Mouse (Mus musculus) c-Kit-negative CD71-positive TER-119-positive erythroid progenitor cells, embryonic 14.5 days (primary cell): Measurements from ENCODE around the gene Zfp385b.

Experiments used
- DNase-seq: peaks from one replicate; pipeline ENCODE4 v3.0.0-alpha.2; 2013; ENCODE audit warnings: low read depth, low spot score

Gene Zfp385b

GRCm38 (mm10) chr2:77518693-77519092 is 300.7 kb downstream of the Zfp385b start:
- no peak for DNase-seq

- no peak for DNase-seq
These were observed 302.8 kb downstream of the Zfp385b start for GRCm38 (mm10) chr2:77516606-77517005.

GRCm38 (mm10) chr2:77515654-77516053 is 303.8 kb downstream of the Zfp385b start:
- DNase-seq = no peak

DNA sequence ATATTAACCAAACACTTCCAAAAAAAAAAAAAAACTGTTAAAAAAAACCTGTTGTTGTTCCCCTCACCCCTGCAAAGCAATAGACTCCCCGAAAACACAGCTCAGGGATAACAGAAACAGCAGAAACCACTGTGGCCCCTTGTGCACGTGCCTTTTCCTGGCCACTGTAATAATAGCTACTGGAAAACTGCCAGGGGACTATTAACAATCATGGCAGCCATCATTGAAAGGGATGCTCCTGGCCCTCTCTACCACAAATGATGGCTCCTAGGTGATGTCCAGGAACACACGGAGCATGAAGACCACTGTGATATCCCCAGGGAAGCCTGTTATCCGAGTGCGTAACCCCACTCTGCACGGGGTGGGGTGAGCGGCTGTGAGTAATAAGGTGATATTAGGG is 304.4 kb downstream of the Zfp385b start:
- no peak for DNase-seq

GRCm38 (mm10) chr2:77514476-77514875 is 305.0 kb downstream of the Zfp385b start:
- DNase-seq = no peak

- no peak for DNase-seq
These were observed 310.7 kb downstream of the Zfp385b start for GRCm38 (mm10) chr2:77508731-77509130.

- no peak for DNase-seq
These were observed 313.1 kb downstream of the Zfp385b start for GRCm38 (mm10) chr2:77506308-77506707.

- DNase-seq = no peak
These were observed 313.8 kb downstream of the Zfp385b start for GRCm38 (mm10) chr2:77505614-77506013.

DNA sequence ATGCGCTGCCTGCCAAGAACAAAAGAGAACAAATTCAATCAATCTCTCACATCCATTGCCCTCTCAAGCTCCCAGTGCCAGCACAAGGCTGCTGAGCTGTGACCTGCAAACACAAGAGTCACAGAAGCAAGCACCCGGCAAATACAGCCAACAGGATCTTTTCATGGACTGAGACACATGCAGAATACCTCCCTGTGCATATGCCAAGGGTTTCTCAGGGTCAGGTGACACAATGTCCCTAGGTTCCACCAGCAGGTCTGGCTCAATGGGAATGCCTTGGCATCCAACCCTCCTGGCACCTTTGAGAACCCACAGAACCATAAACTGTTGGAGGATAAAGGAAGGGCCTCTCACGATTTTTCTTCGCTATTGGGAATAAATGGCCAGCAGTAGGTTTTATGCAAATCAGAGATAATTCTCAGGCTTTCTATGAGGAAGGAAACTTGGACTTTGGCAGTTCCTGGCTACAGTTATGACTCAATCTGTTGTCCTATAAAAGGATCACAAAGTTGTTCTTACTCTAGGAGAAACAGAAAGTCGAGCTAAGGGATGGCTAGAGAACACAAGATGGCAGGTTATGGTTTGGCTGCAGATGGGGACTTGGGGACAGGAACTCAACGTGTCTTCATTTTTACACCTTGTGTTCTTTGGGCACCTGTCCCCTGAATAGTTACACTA is 315.6 kb downstream of the Zfp385b start:
- no peak for DNase-seq

DNA sequence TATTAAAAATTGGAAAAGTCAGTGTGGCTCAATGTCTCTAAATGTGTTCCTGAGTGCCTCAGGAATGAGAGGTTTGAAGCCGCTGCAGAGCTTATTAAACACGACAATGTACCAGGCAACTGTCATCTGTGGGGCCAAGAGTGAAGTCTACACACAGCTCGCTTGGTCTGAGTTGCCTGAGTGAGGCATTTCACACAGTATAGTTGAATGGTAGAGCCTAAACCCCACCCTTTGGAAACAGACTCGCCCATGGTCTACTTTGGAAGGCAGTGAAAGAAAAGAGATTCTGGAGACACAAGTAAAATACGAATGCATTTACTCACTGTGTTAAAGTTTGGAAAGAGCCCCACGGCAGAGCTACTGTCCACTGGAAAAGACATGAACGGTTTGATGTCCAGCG is 316.2 kb downstream of the Zfp385b start:
- DNase-seq = no peak

- DNase-seq = no peak
These were observed 317.0 kb downstream of the Zfp385b start for GRCm38 (mm10) chr2:77502458-77502857.

DNA sequence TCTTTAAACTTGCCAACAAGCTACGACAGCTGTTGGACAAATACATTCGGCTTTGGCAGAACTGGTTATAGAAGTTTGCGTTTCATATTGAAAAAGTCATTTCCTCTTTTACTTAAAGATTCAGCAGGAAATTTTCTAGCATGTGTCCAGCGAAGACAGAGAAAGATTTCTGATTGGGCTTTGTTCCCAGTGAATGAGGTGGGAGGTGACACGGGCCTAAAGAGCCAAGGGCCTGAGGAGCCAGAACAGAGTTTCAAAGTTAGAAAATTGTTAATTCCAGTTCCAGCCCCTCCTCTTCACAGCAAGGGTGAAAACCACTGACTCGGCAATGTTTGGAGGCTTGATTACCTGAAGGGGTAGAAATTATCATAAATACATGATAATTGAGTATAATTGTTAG is 319.0 kb downstream of the Zfp385b start:
- no peak for DNase-seq

DNA sequence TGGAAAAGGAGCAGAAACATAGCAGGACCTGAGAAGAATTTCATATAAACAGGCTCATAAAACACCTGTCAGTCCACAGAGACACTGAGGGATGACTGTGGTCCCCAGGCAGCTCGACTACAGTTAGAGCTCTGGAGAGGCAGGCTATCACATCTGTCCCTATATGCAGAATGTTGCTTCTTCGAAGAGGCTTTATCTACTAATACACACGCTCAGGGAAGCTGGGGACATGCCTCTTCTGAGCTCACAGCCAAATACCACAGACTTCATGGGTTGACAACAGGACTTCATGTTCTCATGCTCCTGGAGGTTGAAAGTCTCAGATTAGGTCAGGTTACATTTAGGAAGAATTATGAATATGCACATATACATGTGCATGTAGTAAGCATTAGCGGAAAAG is 321.1 kb downstream of the Zfp385b start:
- no peak for DNase-seq

GRCm38 (mm10) chr2:77497942-77498341 is 321.5 kb downstream of the Zfp385b start:
- DNase-seq = no peak

DNA sequence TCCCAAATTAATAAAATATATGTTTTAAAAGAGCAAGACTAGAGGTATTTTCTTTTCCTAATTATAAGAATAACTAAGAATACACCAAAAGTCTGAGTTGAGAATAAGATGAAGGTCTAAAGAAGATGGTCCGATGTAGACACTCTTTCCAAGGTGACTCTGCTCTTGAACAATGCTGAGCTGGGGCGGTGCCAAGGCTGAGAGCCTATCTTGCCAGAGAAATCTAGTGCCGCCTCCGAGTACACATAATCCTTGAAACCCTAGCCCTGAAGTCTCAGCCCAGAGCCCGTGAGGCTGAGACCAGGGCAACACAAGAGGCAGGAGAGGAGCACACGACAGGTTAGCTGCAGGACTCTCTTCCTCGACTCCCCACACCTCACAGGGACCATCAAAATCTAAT is 323.4 kb downstream of the Zfp385b start:
- DNase-seq = no peak

DNA sequence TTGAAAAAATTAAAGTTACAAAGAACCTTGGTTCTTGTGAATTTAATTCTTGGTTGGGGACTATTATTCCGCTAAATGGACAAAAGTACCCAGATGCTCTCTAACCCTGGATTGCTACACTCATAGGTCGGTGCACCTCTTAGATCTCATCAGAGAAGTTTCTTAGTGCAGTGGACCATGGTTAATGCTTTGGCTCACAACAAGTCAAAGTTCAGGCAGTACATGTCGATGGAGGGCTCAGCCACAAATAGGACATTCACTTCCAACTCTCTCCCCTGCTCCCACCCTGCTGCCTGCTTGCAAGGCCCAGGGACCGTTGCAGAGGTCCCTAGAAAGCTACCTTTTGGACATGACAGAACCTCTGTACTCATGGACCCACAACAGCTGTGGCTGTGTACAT is 324.1 kb downstream of the Zfp385b start:
- DNase-seq = no peak

DNA sequence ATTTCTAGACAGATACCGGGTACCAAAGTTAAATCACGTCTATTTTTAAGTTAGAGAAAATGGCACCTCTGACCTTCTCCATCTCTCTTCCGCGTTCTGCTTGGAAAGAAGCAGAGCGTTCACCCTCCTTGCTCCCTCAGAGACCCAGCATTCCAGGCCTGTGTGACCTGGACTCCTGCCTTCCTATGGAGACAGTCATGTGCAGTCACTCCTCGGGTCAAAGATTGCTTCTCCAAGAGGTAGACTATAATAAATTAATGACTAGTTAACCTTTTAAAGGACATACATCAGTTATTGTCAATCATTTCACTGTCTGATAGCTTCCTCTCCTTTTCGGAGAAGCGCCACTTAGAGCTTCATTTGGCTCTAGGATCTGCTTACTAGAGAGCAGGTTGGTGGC is 325.7 kb downstream of the Zfp385b start:
- no peak for DNase-seq

- no peak for DNase-seq
These were observed 332.3 kb downstream of the Zfp385b start for GRCm38 (mm10) chr2:77487151-77487550.

GRCm38 (mm10) chr2:77481274-77481673 is 338.2 kb downstream of the Zfp385b start:
- DNase-seq = no peak

DNA sequence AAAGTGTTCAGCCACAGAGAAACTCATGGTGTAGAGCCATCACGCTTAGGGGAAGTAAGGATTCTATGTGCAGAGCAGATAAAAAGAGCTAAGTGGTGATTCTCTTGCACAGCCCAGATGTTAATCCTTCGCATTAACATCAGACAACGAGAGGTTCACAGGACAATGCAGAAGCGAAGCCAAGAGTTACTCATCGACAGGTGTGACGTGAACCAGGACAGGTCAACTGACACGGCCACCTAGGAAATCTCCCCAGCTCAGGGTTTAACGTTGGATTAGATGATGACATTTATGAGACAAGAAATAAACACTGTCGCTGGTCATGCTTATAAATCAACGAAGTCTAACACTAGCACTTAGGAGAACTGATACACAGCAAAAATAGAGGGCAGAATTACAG is 341.9 kb downstream of the Zfp385b start:
- no peak for DNase-seq

DNA sequence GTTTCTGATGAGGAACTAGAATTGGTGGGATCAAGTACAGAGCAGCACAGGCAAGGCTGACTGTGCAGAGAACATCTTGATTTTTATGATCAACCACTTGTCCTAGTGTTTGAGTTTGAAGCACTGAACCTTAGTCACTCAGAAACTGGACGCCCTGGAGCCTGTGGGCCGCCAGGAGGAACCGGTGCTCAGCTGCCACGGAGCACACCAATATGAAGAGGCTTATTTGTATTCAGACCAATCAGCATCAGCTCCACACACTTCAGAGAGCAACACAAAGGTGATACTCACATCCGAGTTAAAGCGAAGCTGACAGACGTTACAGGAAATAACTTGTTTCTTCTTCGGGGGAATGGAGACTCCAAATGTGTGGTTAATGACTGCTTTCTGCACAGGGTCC is 343.0 kb downstream of the Zfp385b start:
- no peak for DNase-seq

DNA sequence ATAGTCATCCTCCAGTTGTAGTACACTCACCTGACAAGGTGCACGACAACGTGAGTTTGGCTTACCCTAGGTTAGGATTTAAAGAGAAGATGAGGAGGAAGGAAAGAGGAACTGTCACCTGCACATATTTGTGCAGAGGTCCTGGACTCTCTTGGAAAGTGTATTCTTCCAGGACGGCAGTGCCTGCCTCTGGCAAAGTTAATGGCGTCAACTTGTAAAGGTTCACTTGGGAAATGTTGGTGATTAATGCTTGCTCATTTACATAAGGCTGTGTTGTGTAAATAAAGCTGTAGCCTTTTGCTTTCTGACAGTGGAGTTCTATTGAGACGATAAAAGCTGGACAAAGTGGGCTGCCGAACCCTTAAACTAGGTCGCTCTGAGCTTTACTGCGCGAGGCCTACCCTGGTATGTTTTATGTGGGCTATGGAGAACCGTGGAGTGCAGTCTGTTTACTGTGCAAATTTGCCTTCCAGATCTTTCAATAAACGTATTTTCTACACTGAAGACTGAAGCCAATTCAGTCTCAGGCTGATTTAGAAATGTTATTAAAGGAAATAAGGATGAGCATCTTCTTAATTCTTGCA is 347.1 kb downstream of the Zfp385b start:
- DNase-seq = no peak

DNA sequence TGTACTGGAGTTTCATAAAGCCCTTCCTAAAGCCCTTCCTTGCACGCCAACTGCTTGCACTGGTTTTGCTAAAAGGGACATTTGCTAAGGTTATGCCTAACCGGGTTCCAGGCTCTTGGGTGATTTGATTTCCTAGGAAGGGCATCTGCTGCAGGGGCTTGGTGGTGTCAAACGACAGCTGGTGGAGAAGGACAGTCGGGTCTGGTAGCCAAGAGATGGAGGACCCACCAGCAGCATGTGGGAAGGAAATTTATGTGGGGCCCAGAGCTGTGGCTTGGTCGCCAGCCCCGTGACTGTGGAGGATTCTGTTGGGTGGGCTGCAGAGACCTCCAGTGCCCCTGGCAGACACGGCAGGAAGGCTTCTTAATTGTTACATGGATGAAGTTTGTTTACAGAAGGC is 348.7 kb downstream of the Zfp385b start:
- DNase-seq = no peak

GRCm38 (mm10) chr2:77461413-77461812 is 358.0 kb downstream of the Zfp385b start:
- DNase-seq = no peak
